18 mouse cellular contexts compared by ENCODE assay signal in genomic region chr4:107552696-107553095, GRCm38 (mm10).
DNase-seq lines count a peak whose midpoint lies in the region; ATAC-seq and TF ChIP-seq lines count a peak whose summit lies in the region.
"Had no signal": no experiment of that assay in that cellular context is flagged by ENCODE, and none has a peak within 500 bp of the region (broad histone marks: within the 10 kb centered on the region; RNA-seq: fewer than 3 reads in every experiment).

No protein-coding gene starts in this region.

- no peak overlapping the region for H3K9ac ChIP-seq in liver, postnatal 0 days (replicated peaks)
- H3K9ac ChIP-seq in liver, embryonic 12.5 days, result no peak overlapping the region
- no peak overlapping the region for H3K9ac ChIP-seq in forebrain, embryonic 16.5 days (replicated peaks; ENCODE audit: low read depth, low read length)
- H3K9ac ChIP-seq: hindbrain, embryonic 12.5 days; liver, embryonic 13.5 days; neural tube, embryonic 13.5 days had no signal

- 61% methylated on average over 5 of the region's 5 CpGs for WGBS in liver, postnatal 0 days (ENCODE audit: insufficient replicate concordance)
- 66% methylated on average over 5 of the region's 5 CpGs for WGBS in liver, embryonic 12.5 days (ENCODE audit: insufficient replicate concordance)
- WGBS in forebrain, embryonic 16.5 days, result 87% methylated on average over 5 of the region's 5 CpGs

- 0 out of 2 replicates have a peak, but pooled peaks cover 3% of the 10 kb centered on the region for H3K9me3 ChIP-seq in liver, postnatal 0 days (ENCODE audit: low read length)
- no peaks in the 10 kb centered on the region for H3K9me3 ChIP-seq in liver, embryonic 12.5 days (replicated peaks)
- H3K9me3 ChIP-seq in forebrain, embryonic 16.5 days (ENCODE audit: control insufficient read depth, low read length), result no peaks in the 10 kb centered on the region
- H3K9me3 ChIP-seq: G1E; hindbrain, embryonic 12.5 days; liver, embryonic 13.5 days; neural tube, embryonic 13.5 days had no signal

- H3K4me2 ChIP-seq in liver, postnatal 0 days (ENCODE audit: low read depth, low read length), result no peak overlapping the region
- H3K4me2 ChIP-seq in liver, embryonic 12.5 days, result no peak overlapping the region
- H3K4me2 ChIP-seq in forebrain, embryonic 16.5 days (ENCODE audit: low read length), result no peak overlapping the region
- H3K4me2 ChIP-seq: hindbrain, embryonic 12.5 days; liver, embryonic 13.5 days; neural tube, embryonic 13.5 days had no signal

- no peaks in the 10 kb centered on the region for H3K36me3 ChIP-seq in liver, postnatal 0 days (replicated peaks; ENCODE audit: insufficient read depth, low read length)
- no peaks in the 10 kb centered on the region for H3K36me3 ChIP-seq in liver, embryonic 12.5 days
- H3K36me3 ChIP-seq in forebrain, embryonic 16.5 days (ENCODE audit: control insufficient read depth, insufficient read depth), result no peaks in the 10 kb centered on the region
- H3K36me3 ChIP-seq: G1E; hindbrain, embryonic 12.5 days; liver, embryonic 13.5 days; neural tube, embryonic 13.5 days had no signal

- no peak overlapping the region for H3K27ac ChIP-seq in liver, postnatal 0 days (ENCODE audit: low read depth)
- no peak overlapping the region for H3K27ac ChIP-seq in liver, embryonic 12.5 days
- H3K27ac ChIP-seq in embryonic fibroblast, embryonic 13.5 days (ENCODE audit: insufficient read depth, low read length), result peak overlapping the region; percentile 85
- H3K27ac ChIP-seq in forebrain, embryonic 16.5 days (ENCODE audit: low read length), result no peak overlapping the region
- H3K27ac ChIP-seq: hindbrain, embryonic 12.5 days; liver, embryonic 13.5 days; neural tube, embryonic 13.5 days had no signal

- TF ChIP-seq CTCF in liver, postnatal 0 days (IDR thresholded peaks at IDR 0.05; ENCODE audit: low read depth), result no peak
- no peak for TF ChIP-seq CTCF in embryonic fibroblast, embryonic 13.5 days (IDR thresholded peaks at IDR 0.05; ENCODE audit: borderline replicate concordance, insufficient read depth, low read length)

- ATAC-seq in liver, postnatal 0 days, result no peak
- ATAC-seq in liver, embryonic 12.5 days, result no peak
- no peak for ATAC-seq in forebrain, embryonic 16.5 days
- ATAC-seq: intestine, embryonic 16.5 days; midbrain, embryonic 16.5 days had no signal

- peaks cover 6% of the 10 kb centered on the region; the same call in 1 of the 2 replicates for H3K4me1 ChIP-seq in liver, postnatal 0 days (ENCODE audit: insufficient read depth)
- no peaks in the 10 kb centered on the region for H3K4me1 ChIP-seq in liver, embryonic 12.5 days
- peaks cover 7% of the 10 kb centered on the region; the same call in 1 of the 2 replicates for H3K4me1 ChIP-seq in embryonic fibroblast, embryonic 13.5 days (ENCODE audit: control insufficient read depth, insufficient read depth, low read length)
- H3K4me1 ChIP-seq in forebrain, embryonic 16.5 days (replicated peaks; ENCODE audit: control insufficient read depth, insufficient read depth, low read length), result no peaks in the 10 kb centered on the region
- H3K4me1 ChIP-seq: liver, embryonic 13.5 days had no signal

- no peak for TF ChIP-seq EP300 in liver, postnatal 0 days (IDR thresholded peaks at IDR 0.05; ENCODE audit: low read depth)

- peak; percentile 22 for DNase-seq in gastrocnemius, postnatal 14 days
- DNase-seq in gastrocnemius, postnatal 4 days (ENCODE audit: low spot score in 2 of 2), result no peak
- DNase-seq in liver, postnatal 0 days, result peak; percentile 43
- peak; percentile 47 for DNase-seq in Muller cell, postnatal 12 days (ENCODE audit: inconsistent ontology term)
- DNase-seq in cerebellum, adult 8-10 months, result no peak
- DNase-seq: B cell, adult 2 months; embryo, embryonic 11 days; liver, embryonic 13.5 days; retina, postnatal 1 day; thymus, adult 18-20 months had no signal

- no peak overlapping the region for H3K4me3 ChIP-seq in liver, postnatal 0 days (ENCODE audit: low read depth, low read length)
- H3K4me3 ChIP-seq in liver, embryonic 12.5 days, result no peak overlapping the region
- no peak overlapping the region for H3K4me3 ChIP-seq in embryonic fibroblast, embryonic 13.5 days (ENCODE audit: insufficient read depth, low read length)
- H3K4me3 ChIP-seq in forebrain, embryonic 16.5 days (replicated peaks; ENCODE audit: low read length), result no peak overlapping the region
- H3K4me3 ChIP-seq: hindbrain, embryonic 12.5 days; liver, embryonic 13.5 days; neural tube, embryonic 13.5 days had no signal

- H3K27me3 ChIP-seq in liver, postnatal 0 days (ENCODE audit: insufficient read depth, low read length), result no peaks in the 10 kb centered on the region
- no peaks in the 10 kb centered on the region; the same call in none of the 2 replicates for H3K27me3 ChIP-seq in liver, embryonic 12.5 days (replicated peaks)
- H3K27me3 ChIP-seq in forebrain, embryonic 16.5 days (replicated peaks; ENCODE audit: control insufficient read depth, insufficient read depth, low read length), result no peaks in the 10 kb centered on the region
- H3K27me3 ChIP-seq: hindbrain, embryonic 12.5 days; neural tube, embryonic 13.5 days had no signal

- TF ChIP-seq POLR2A in embryonic fibroblast, embryonic 13.5 days (IDR thresholded peaks at IDR 0.05; ENCODE audit: low read depth, low read length), result no peak

- intact Hi-C loops in gastrocnemius, postnatal 14 days (cut with DNase I; ENCODE audit: low total_unique reads), result no loop called here

Comparison
In these comparisons a context has a peak if more than half of its experiments do, and no peak if none do; other contexts are left out.
1. DNase-seq: peak in gastrocnemius, postnatal 14 days (single experiment), liver, postnatal 0 days (single experiment) and Muller cell, postnatal 12 days (single experiment); none in gastrocnemius, postnatal 4 days (0 of 2) and cerebellum, adult 8-10 months (single experiment).